Mouse (Mus musculus): ENCODE results near the gene Lgsn.

- TF ChIP-seq USF2 (conservative IDR thresholded peaks at IDR 0.05; ENCODE audit: low read depth, low read length) (no peak), ELF1 (IDR thresholded peaks at IDR 0.05; ENCODE audit: low read depth, low read length) (no peak), MAZ (IDR thresholded peaks at IDR 0.05; ENCODE audit: low read depth, low read length) (no peak), MAFK (IDR thresholded peaks at IDR 0.05; ENCODE audit: insufficient replicate concordance, low read length) (no peak), POLR2A (IDR thresholded peaks at IDR 0.05; ENCODE audit: low read depth, low read length) (no peak), ETS1 (conservative IDR thresholded peaks at IDR 0.05; ENCODE audit: low read depth, low read length) (no peak), NELFE (IDR thresholded peaks at IDR 0.05; ENCODE audit: low read depth, low read length) (no peak), EP300 (IDR thresholded peaks at IDR 0.05; ENCODE audit: low read length) (no peak), SIN3A (IDR thresholded peaks at IDR 0.05; ENCODE audit: low read length) (no peak), HCFC1 (IDR thresholded peaks at IDR 0.05; ENCODE audit: low read depth, low read length) (no peak), CHD1 (IDR thresholded peaks at IDR 0.05; ENCODE audit: low read depth, low read length) (no peak)
Observed at GRCm38 (mm10) chr1:31156185-31156584, 20.0 kb upstream of the Lgsn start.
